Mouse (Mus musculus) lung, postnatal 0 days (tissue): ENCODE data around the gene Gm10972. TPM values are rescaled to one million over a fixed set of nuclear protein-coding genes. Genes with fewer than 3 reads are reported as not detected.
"Not testable (repeated sequence)": the region's sequence is repeated elsewhere in the genome, so short reads cannot be mapped to it uniquely, and the experiment has no call there.

Source experiments
- ATAC-seq: fragments of 200-750 bp; cut with Nextera tagmentation; 2 replicates; pipeline ENCODE4 v1.8.0; 2017; ENCODE audit warnings: moderate library complexity
- DNase-seq: peaks from one replicate; pipeline ENCODE4 v3.0.0-alpha.2; 2016; ENCODE audit warnings: low spot score
- H3K27ac ChIP-seq: fragments of 300-500 bp; sonication (generic); 2 replicates; pipeline ENCODE4 v1.5.1; 2014; ENCODE audit warnings: antibody characterized with exemption, mild to moderate bottlenecking, low read length, mixed read lengths
- H3K27me3 ChIP-seq: fragments of 300-500 bp; sonication (generic); replicated peaks from 2 replicates; pipeline ENCODE4 v1.6.1; 2014; ENCODE audit warnings: low read length, mixed read lengths; ENCODE audit not compliant: insufficient read depth
- H3K36me3 ChIP-seq: fragments of 300-500 bp; sonication (generic); 2 replicates; pipeline ENCODE4 v1.6.1; 2014; ENCODE audit warnings: low read length, mixed read lengths; ENCODE audit not compliant: insufficient read depth
- H3K4me1 ChIP-seq: fragments of 300-500 bp; sonication (generic); 2 replicates; pipeline ENCODE4 v1.6.1; 2014; ENCODE audit warnings: antibody characterized with exemption, low read depth, low read length, mixed read lengths; ENCODE audit not compliant: insufficient read depth
- H3K4me2 ChIP-seq: fragments of 300-500 bp; sonication (generic); replicated peaks from 2 replicates; pipeline ENCODE4 v1.6.1; 2014; ENCODE audit warnings: low read depth, mild to moderate bottlenecking, low read length, moderate library complexity, mixed read lengths
- H3K4me3 ChIP-seq: fragments of 300-500 bp; sonication (generic); 2 replicates; pipeline ENCODE4 v1.5.1; 2014; ENCODE audit warnings: low read depth, low read length
- H3K9ac ChIP-seq: fragments of 300-500 bp; sonication (generic); replicated peaks from 2 replicates; pipeline ENCODE4 v1.6.1; 2014; ENCODE audit warnings: low read depth, mild to moderate bottlenecking
- H3K9me3 ChIP-seq: fragments of 300-500 bp; sonication (generic); 2 replicates; pipeline ENCODE4 v1.6.1; 2016; ENCODE audit warnings: low read length, mixed read lengths
- CTCF ChIP-seq: IDR thresholded peaks from 2 replicates; pipeline ENCODE4 v1.5.1; 2016; ENCODE audit warnings: antibody characterized with exemption, mild to moderate bottlenecking
- EP300 ChIP-seq: IDR thresholded peaks from 2 replicates; pipeline ENCODE4 v1.6.1; 2016; ENCODE audit warnings: antibody characterized with exemption, mild to moderate bottlenecking, control low read depth
- WGBS: fragments of 180-500 bp; shearing (Covaris S2); extraction: QIAGEN DNeasy Blood & Tissue Kit; methylation state at CpG from one replicate; pipeline ENCODE4 v1.1.7; 2014; 5-methylcytosine and 5-hydroxymethylcytosine counted together
- polyA plus RNA-seq: library from polyadenylated mRNA; unstranded; fragments of >200 nt; fragmentation: Nextera tagmentation; extraction: Ambion mirVana; gene quantifications from 2 replicates; pipeline ENCODE4 v1.2.1, GENCODE M21; 2015

The Gm10972 gene
- polyA plus RNA-seq, 1 experiment from 2014 or later = not detected

- H3K27ac ChIP-seq = peak overlapping the region; percentile 51; the same call in 1 of the 2 replicates
- not testable (repeated sequence) for H3K9me3 ChIP-seq
Observed at GRCm38 (mm10) chr3:94659142-94659748, 16.3 kb downstream of the Gm10972 start.

DNA sequence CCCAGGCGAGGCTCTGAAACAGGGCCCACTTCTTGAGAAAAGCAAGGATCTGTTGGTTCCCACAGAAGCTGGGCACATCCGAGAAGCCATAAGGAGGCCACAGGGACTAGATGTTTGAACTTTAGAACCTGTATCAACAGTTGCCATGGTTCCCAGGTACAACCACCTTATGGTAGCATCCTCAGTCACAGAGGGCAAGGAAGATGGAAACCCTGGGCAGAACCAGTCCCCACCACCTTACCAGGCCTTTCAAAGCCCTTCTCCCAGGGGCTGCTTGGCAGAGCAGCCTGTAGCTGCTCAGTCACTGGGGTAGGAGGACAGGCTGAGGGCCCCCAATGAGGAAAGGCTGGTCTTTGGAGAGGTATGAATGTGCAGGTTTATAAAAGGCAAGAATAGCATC, 17.9 kb downstream of the Gm10972 start:
- WGBS = 89% methylated on average over 2 of the region's 2 CpGs

More at GRCm38 (mm10) chr3:94659142-94659748, 16.3 kb downstream of the Gm10972 start:
- ATAC-seq = peak; percentile 89
- not testable (repeated sequence) for H3K4me1 ChIP-seq, H3K27me3 ChIP-seq, H3K9ac ChIP-seq, H3K4me3 ChIP-seq, H3K36me3 ChIP-seq
- 30% methylated on average over 7 of the region's 10 CpGs for WGBS
- TF ChIP-seq CTCF = peak; percentile 26; the same call in 1 of the 2 replicates
- peak overlapping the region; percentile 19; the same call in 1 of the 2 replicates for H3K4me2 ChIP-seq
- peak; percentile 87 for DNase-seq

DNA sequence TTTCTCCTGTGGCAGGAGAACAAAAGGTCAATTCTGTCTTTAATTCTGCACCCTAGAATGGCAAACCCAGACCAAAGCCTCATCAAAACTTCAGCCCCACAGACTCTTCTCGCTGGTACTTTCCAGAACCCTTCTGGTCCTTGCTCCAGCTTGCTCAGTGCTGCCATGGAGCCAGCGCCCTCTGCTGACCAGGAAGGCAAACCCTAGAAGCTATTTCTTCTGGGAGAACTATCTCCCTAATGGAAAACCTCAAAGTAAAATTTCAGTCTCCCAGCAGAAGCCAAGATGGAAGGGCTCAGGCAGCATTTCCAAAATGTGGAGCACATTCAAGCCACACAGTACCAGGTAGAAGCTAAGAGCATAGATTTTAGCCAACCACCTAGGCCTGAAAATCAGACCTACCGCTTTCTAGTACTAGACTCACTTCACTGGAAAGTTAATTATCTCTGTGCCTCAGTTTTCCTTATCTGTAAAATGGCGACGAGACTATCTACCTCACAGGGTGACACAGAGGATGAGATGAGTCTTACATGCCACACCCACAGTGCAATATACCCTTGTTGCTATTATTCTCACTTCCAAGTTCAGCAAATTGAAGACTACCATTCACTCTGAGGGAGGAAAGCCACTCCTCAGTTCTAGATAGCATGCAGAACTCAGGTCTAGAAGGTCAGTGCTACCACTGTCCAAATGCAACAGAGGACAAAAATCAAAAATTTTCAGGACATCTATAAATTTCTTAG, 22.3 kb downstream of the Gm10972 start:
- H3K27me3 ChIP-seq, H3K4me2 ChIP-seq, H3K27ac ChIP-seq, DNase-seq, H3K4me1 ChIP-seq, H3K9me3 ChIP-seq, H3K36me3 ChIP-seq, H3K4me3 ChIP-seq, H3K9ac ChIP-seq: not testable (repeated sequence)
- peak; percentile 53 for ATAC-seq
- 76% methylated on average over 3 of the region's 5 CpGs for WGBS
- peak; percentile 24; the same call in 1 of the 2 replicates for TF ChIP-seq CTCF

More for the DNA sequence above, 17.9 kb downstream of the Gm10972 start:
- H3K4me1 ChIP-seq, H3K9ac ChIP-seq, DNase-seq, H3K9me3 ChIP-seq, ATAC-seq, H3K4me2 ChIP-seq, H3K4me3 ChIP-seq, H3K27ac ChIP-seq, H3K36me3 ChIP-seq, H3K27me3 ChIP-seq: not testable (repeated sequence)

DNA sequence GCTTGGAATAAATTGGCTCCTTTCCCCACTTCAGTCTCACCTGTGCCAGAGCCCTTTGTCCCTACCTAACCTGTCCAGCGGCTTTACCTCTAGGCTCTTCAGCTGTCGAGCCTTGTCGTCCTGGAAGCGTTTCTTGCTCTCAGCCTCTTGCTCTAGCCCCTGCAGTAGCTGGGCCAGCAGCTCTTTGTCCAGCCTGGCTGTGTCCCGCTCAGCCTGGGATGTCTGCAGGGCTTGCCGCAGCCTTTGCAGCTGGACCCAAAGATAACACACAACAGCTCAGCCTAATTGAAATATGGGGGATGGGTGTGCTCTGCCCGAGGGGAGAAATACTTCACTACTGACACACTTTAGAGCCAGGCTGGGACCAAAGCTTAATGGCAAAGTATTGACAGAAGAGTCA, 23.0 kb downstream of the Gm10972 start:
- H3K4me2 ChIP-seq, H3K9ac ChIP-seq, H3K4me1 ChIP-seq, H3K9me3 ChIP-seq, H3K27me3 ChIP-seq, H3K36me3 ChIP-seq, H3K4me3 ChIP-seq, H3K27ac ChIP-seq: not testable (repeated sequence)
- DNase-seq (peak; percentile 51), ATAC-seq (peak; percentile 63)
- WGBS = 10% methylated on average over 7 of the region's 7 CpGs

DNA sequence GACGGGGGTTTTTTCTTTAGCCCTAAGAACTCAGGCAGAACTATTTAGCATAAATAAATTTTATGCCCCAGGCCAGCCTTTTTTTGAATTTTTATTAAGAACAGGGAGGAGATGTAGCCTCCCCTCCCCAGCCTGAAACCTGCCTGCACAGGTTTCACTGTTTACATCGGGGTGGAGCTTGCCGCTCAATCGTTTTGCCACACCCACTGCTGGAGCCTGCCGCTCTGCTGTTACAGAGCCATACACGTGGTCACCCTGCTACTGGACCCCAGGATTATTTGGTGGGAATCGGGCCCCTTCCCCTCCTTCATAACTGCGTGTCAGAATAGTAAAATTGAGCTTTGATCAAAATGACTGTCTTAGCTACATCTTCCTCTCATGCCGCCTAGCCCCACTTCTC, 32.2 kb downstream of the Gm10972 start:
- not testable (repeated sequence) for ATAC-seq, H3K4me2 ChIP-seq, DNase-seq, H3K9me3 ChIP-seq, H3K27me3 ChIP-seq, H3K9ac ChIP-seq, H3K36me3 ChIP-seq, H3K27ac ChIP-seq, H3K4me3 ChIP-seq, H3K4me1 ChIP-seq
- 70% methylated on average over 9 of the region's 9 CpGs for WGBS

GRCm38 (mm10) chr3:94679351-94679841, 36.5 kb downstream of the Gm10972 start:
- Histone ChIP-seq H3K27ac (no peak overlapping the region), H3K27me3 (no peaks in the 10 kb centered on the region), H3K4me2 (no peak overlapping the region), H3K4me3 (no peak overlapping the region), H3K9ac (no peak overlapping the region), H3K9me3 (no peaks in the 10 kb centered on the region), H3K4me1 (no peaks in the 10 kb centered on the region), H3K36me3 (no peaks in the 10 kb centered on the region)
- ATAC-seq = peak; percentile 65
- WGBS = 41% methylated on average over 8 of the region's 8 CpGs
- TF ChIP-seq EP300 (0 out of 2 replicates have a peak, but pooled peaks have one; percentile 51), CTCF (no peak)
- DNase-seq = peak; percentile 64

DNA sequence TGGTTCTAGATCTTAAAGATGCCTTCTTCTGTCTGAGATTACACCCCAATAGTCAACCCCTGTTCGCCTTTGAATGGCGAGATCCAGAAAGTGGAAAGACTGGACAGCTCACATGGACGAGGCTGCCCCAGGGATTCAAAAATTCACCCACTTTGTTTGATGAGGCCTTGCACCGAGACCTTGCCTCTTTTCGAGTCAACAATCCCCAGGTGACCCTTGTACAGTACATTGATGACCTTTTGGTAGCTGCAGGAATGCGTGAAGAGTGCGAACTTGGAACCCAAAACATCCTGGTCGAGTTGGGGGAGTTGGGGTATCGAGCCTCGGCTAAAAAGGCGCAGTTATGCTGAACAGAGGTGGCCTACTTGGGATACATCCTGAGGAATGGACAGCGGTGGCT, 37.1 kb downstream of the Gm10972 start:
- not testable (repeated sequence) for H3K4me1 ChIP-seq, H3K27me3 ChIP-seq, DNase-seq, ATAC-seq, H3K4me3 ChIP-seq, H3K27ac ChIP-seq, H3K36me3 ChIP-seq, H3K9me3 ChIP-seq, H3K9ac ChIP-seq, H3K4me2 ChIP-seq
- WGBS = 80% methylated on average over 12 of the region's 12 CpGs
